ENCODE assay signal across 10 mouse cellular contexts in the genomic region with DNA sequence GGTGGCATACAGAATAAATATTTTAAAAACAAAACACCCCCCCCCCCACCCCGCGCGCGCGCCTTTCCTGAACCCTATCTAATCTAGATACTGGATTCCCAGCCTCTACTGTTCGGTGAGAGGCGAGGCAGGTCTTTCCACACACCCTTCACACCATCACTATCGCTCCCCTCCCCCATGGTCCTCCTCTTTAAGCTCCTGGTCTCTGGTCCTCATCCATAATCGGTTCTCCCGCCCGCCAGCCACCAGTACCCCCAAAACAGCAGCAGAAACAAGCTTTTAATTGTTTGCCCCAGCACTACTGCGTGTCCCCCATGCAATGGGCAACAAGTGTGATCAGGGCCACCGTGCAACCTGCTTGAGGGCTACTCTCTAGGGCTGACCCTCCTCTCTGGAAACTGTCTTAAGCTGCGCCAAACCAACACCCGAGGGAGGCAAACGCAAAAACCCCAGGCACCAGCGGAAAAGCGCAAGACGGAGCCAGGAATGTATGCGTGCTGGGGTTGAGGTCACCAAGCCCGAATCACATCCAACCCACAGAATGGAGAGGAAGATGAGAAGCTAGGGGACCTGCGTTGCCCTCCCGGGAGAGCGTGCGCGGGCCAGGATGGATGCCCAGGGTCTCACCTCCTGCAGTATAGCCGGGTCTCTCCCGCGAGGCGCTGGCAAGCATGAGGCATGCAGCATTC. TPM values are rescaled to one million over a fixed set of nuclear protein-coding genes. Genes with fewer than 3 reads are reported as not detected.
DNase-seq lines count a peak whose midpoint lies in the region; ATAC-seq and TF ChIP-seq lines count a peak whose summit lies in the region.
"Had no signal": no experiment of that assay in that cellular context is flagged by ENCODE, and none has a peak within 500 bp of the region (broad histone marks: within the 10 kb centered on the region; RNA-seq: fewer than 3 reads in every experiment).

No protein-coding gene starts in this region.

- H3K9ac ChIP-seq in kidney, embryonic 16.5 days (replicated peaks; ENCODE audit: low read length), result no peak overlapping the region
- peak overlapping the region; percentile 75 for H3K9ac ChIP-seq in limb, embryonic 14.5 days (ENCODE audit: low read depth, low read length, severe bottlenecking)

- H3K9me3 ChIP-seq in kidney, embryonic 16.5 days (ENCODE audit: low read length), result no peaks in the 10 kb centered on the region
- no peaks in the 10 kb centered on the region for H3K9me3 ChIP-seq in limb, embryonic 14.5 days (ENCODE audit: control insufficient read depth, low read length)

- no peaks in the 10 kb centered on the region for H3K36me3 ChIP-seq in kidney, embryonic 16.5 days (ENCODE audit: insufficient read depth, low read length)
- no peaks in the 10 kb centered on the region for H3K36me3 ChIP-seq in limb, embryonic 14.5 days (ENCODE audit: control insufficient read depth, insufficient read depth, low read length)

- peak overlapping the region; percentile 58 for H3K4me3 ChIP-seq in kidney, embryonic 16.5 days (ENCODE audit: low read length)
- H3K4me3 ChIP-seq in limb, embryonic 14.5 days (replicated peaks; ENCODE audit: low read length), result peak overlapping the region; percentile 67
- peak overlapping the region; percentile 78 for H3K4me3 ChIP-seq in olfactory bulb, adult 2 months (ENCODE audit: insufficient read depth, low read depth, low read length)

- no peak overlapping the region for H3K27ac ChIP-seq in kidney, embryonic 16.5 days (ENCODE audit: low read length)
- H3K27ac ChIP-seq in limb, embryonic 14.5 days (replicated peaks; ENCODE audit: low read depth, low read length), result no peak overlapping the region
- no peak overlapping the region for H3K27ac ChIP-seq in olfactory bulb, adult 2 months (ENCODE audit: insufficient read depth, low read depth, low read length)

- no peak for DNase-seq in kidney, adult 11 months
- peak; percentile 39 for DNase-seq in embryo, embryonic 9.5 days (ENCODE audit: extremely low spot score)
- peak; percentile 7 for DNase-seq in heart, postnatal 4 days
- peak; percentile 6 for DNase-seq in limb, embryonic 14.5 days (ENCODE audit: low spot score)
- no peak for DNase-seq in yolk sac, embryonic 10.5 days (ENCODE audit: low spot score)
- no peak for DNase-seq in thymus, postnatal 36 days

- ATAC-seq in kidney, embryonic 16.5 days (ENCODE audit: low FRiP score, low TSS enrichment), result no peak
- no peak for ATAC-seq in limb, embryonic 14.5 days (ENCODE audit: low FRiP score, low read depth)
- ATAC-seq: Patski had no signal

- TF ChIP-seq POLR2A in limb, embryonic 14.5 days (IDR thresholded peaks at IDR 0.05; ENCODE audit: borderline replicate concordance, extremely low read depth, insufficient read depth, insufficient read length), result no peak
- no peak for TF ChIP-seq POLR2A in olfactory bulb, adult 2 months (IDR thresholded peaks at IDR 0.05; ENCODE audit: insufficient read depth, low read depth, low read length)

- WGBS in kidney, embryonic 16.5 days, result 5% methylated on average over 30 of the region's 30 CpGs
- 7% methylated on average over 29 of the region's 30 CpGs for WGBS in limb, embryonic 14.5 days
- 4% methylated on average over 30 of the region's 30 CpGs for WGBS in olfactory bulb, adult 2 months

- peaks cover 6% of the 10 kb centered on the region; the same call in 1 of the 2 replicates for H3K4me1 ChIP-seq in kidney, embryonic 16.5 days (ENCODE audit: insufficient read depth, low read length)
- H3K4me1 ChIP-seq in limb, embryonic 14.5 days (ENCODE audit: control insufficient read depth, insufficient read depth, low read length), result peaks cover 12% of the 10 kb centered on the region
- peaks cover 13% of the 10 kb centered on the region for H3K4me1 ChIP-seq in olfactory bulb, adult 2 months (ENCODE audit: control insufficient read depth, insufficient read depth, low read length)

- H3K4me2 ChIP-seq in kidney, embryonic 16.5 days (replicated peaks; ENCODE audit: low read depth, low read length), result peak overlapping the region; percentile 100
- peak overlapping the region; percentile 99 for H3K4me2 ChIP-seq in limb, embryonic 14.5 days (replicated peaks; ENCODE audit: low read depth, low read length, severe bottlenecking)

- no peak for TF ChIP-seq CTCF in olfactory bulb, adult 2 months (IDR thresholded peaks at IDR 0.05; ENCODE audit: insufficient read depth, low read depth, low read length)

- peaks cover 32% of the 10 kb centered on the region for H3K27me3 ChIP-seq in kidney, embryonic 16.5 days (ENCODE audit: insufficient read depth, low read length)
- H3K27me3 ChIP-seq in limb, embryonic 14.5 days (ENCODE audit: control insufficient read depth, insufficient read depth, low read length), result peaks cover 7% of the 10 kb centered on the region; the same call in 1 of the 2 replicates

RNA-seq across cellular contexts. Expression of gene Kcnk2, which starts 59.5 kb away (rescaled TPM):
- polyA plus RNA-seq in kidney, embryonic 16.5 days (2015; fragmentation: Nextera tagmentation; extraction: Ambion mirVana), result 1.8 and 1.9 TPM in 2 replicates
- 1 to 10 TPM; 6.1 to 7.6 TPM for total RNA-seq in heart, postnatal 4 days (2021)
- 11.1 and 12.6 TPM in 2 replicates for polyA plus RNA-seq in limb, embryonic 14.5 days (2012; rRNA removed)
- 12.0 and 13.1 TPM in 2 replicates for polyA plus RNA-seq in limb, embryonic 14.5 days (2014; fragmentation: Nextera tagmentation; extraction: Ambion mirVana)
- not detected in 2 replicates for polyA plus RNA-seq in olfactory bulb, adult 2 months (2012; ENCODE audit: insufficient read depth, insufficient read length, low replicate concordance, missing spikeins)
- total RNA-seq: hematopoietic stem cell, adult 5-6 weeks had no signal
- polyA plus RNA-seq: Patski had no signal

Comparison
In these comparisons a context has a peak if more than half of its experiments do, and no peak if none do; other contexts are left out.
1. DNase-seq: peak in embryo, embryonic 9.5 days (single experiment), heart, postnatal 4 days (single experiment) and limb, embryonic 14.5 days (single experiment); none in kidney, adult 11 months (single experiment), yolk sac, embryonic 10.5 days (single experiment) and thymus, postnatal 36 days (0 of 2).
2. Peak in every context shown above with its lines, with median percentiles within 50 percentile points of each other: H3K4me3 ChIP-seq.